Mouse (Mus musculus): ENCODE measurements around the gene Prss33. TPM values are rescaled to one million over a fixed set of nuclear protein-coding genes. Genes with fewer than 3 reads are reported as not detected.
A peak's percentile ranks its signal among the peaks of the same experiment; 100 is the strongest.

Prss33 gene
- polyA plus RNA-seq, 1 experiment from 2014 or later = not detected

- Histone ChIP-seq H3K27ac (no peak overlapping the region), H3K4me1 (peaks cover 10% of the 10 kb centered on the region; the same call in 1 of the 2 replicates), H3K36me3 (no peaks in the 10 kb centered on the region), H3K4me2 (no peak overlapping the region), H3K9ac (no peak overlapping the region), H3K4me3 (no peak overlapping the region), H3K27me3 (no peaks in the 10 kb centered on the region), H3K9me3 (no peaks in the 10 kb centered on the region)
- ATAC-seq (ENCODE audit: insufficient number of reproducible peaks, low FRiP score, low TSS enrichment, low read depth) = no peak
- WGBS = 94% methylated on average over 8 of the region's 8 CpGs
These were observed 40.5 kb downstream of the Prss33 start for GRCm38 (mm10) chr17:23795323-23795722.

- peaks cover 19% of the 10 kb centered on the region for H3K4me1 ChIP-seq
- peak overlapping the region; percentile 76 for H3K4me2 ChIP-seq
- H3K9me3 ChIP-seq = no peaks in the 10 kb centered on the region
- H3K27ac ChIP-seq = peak overlapping the region; percentile 90; the same call in 1 of the 2 replicates
- 37% methylated on average over 2 of the region's 2 CpGs for WGBS
- H3K36me3 ChIP-seq = no peaks in the 10 kb centered on the region
- no peaks in the 10 kb centered on the region for H3K27me3 ChIP-seq
- ATAC-seq (ENCODE audit: insufficient number of reproducible peaks, low FRiP score, low TSS enrichment, low read depth) = no peak
- no peak overlapping the region for H3K9ac ChIP-seq
- peak overlapping the region; percentile 52 for H3K4me3 ChIP-seq
These were observed 44.8 kb downstream of the Prss33 start for GRCm38 (mm10) chr17:23791079-23791357.

GRCm38 (mm10) chr17:23790269-23791078 lies 45.4 kb downstream of the Prss33 start, which contains the start of gene Srrm2:
TSS of gene Srrm2 (plus strand) at chr17:23790532.
- H3K27me3 ChIP-seq = no peaks in the 10 kb centered on the region
- peaks cover 23% of the 10 kb centered on the region for H3K4me1 ChIP-seq
- peak within 1 kb of the TSS; percentile 52 for H3K4me3 ChIP-seq
- peak; percentile 59; the same call in 1 of the 2 replicates for ATAC-seq (ENCODE audit: insufficient number of reproducible peaks, low FRiP score, low TSS enrichment, low read depth)
- no peaks in the 10 kb centered on the region for H3K36me3 ChIP-seq
- H3K9ac ChIP-seq = peak within 1 kb of the TSS; percentile 70
- H3K27ac ChIP-seq = peak within 1 kb of the TSS; percentile 90
- H3K9me3 ChIP-seq = no peaks in the 10 kb centered on the region
- peak within 1 kb of the TSS; percentile 76 for H3K4me2 ChIP-seq
- WGBS = 1% methylated on average over 29 of the region's 29 CpGs

GRCm38 (mm10) chr17:23789749-23790268 lies 46.0 kb downstream of the Prss33 start:
- H3K4me3 ChIP-seq = peak overlapping the region; percentile 52
- peak overlapping the region; percentile 90 for H3K27ac ChIP-seq
- 17% methylated on average over 8 of the region's 8 CpGs for WGBS
- no peaks in the 10 kb centered on the region for H3K27me3 ChIP-seq
- no peaks in the 10 kb centered on the region for H3K9me3 ChIP-seq
- H3K36me3 ChIP-seq = no peaks in the 10 kb centered on the region
- peak overlapping the region; percentile 70; the same call in 1 of the 2 replicates for H3K9ac ChIP-seq
- H3K4me2 ChIP-seq = peak overlapping the region; percentile 76
- ATAC-seq (ENCODE audit: insufficient number of reproducible peaks, low FRiP score, low TSS enrichment, low read depth) = no peak
- H3K4me1 ChIP-seq = peaks cover 27% of the 10 kb centered on the region

GRCm38 (mm10) chr17:23788973-23789372 lies 46.9 kb downstream of the Prss33 start:
- 85% methylated on average over 4 of the region's 4 CpGs for WGBS
- H3K4me2 ChIP-seq = no peak overlapping the region
- no peak for ATAC-seq (ENCODE audit: insufficient number of reproducible peaks, low FRiP score, low TSS enrichment, low read depth)
- no peak overlapping the region for H3K4me3 ChIP-seq
- no peaks in the 10 kb centered on the region for H3K27me3 ChIP-seq
- H3K4me1 ChIP-seq = peaks cover 27% of the 10 kb centered on the region
- no peak overlapping the region for H3K27ac ChIP-seq
- no peaks in the 10 kb centered on the region for H3K36me3 ChIP-seq
- H3K9me3 ChIP-seq = no peaks in the 10 kb centered on the region
- H3K9ac ChIP-seq = no peak overlapping the region

GRCm38 (mm10) chr17:23786510-23786931 lies 49.3 kb downstream of the Prss33 start:
- 16% methylated on average over 13 of the region's 13 CpGs for WGBS
- no peak for ATAC-seq (ENCODE audit: insufficient number of reproducible peaks, low FRiP score, low TSS enrichment, low read depth)
- Histone ChIP-seq H3K4me2 (peak overlapping the region; percentile 86), H3K27ac (no peak overlapping the region), H3K27me3 (no peaks in the 10 kb centered on the region), H3K4me1 (peaks cover 27% of the 10 kb centered on the region), H3K36me3 (no peaks in the 10 kb centered on the region), H3K9me3 (no peaks in the 10 kb centered on the region), H3K4me3 (peak overlapping the region; percentile 56), H3K9ac (no peak overlapping the region)

- peak within 1 kb of the TSS; percentile 56 for H3K4me3 ChIP-seq
These were observed 50.0 kb downstream of the Prss33 start, which contains the start of gene Flywch2 for GRCm38 (mm10) chr17:23785561-23786471. TSS of gene Flywch2 (minus strand) at chr17:23786081.

GRCm38 (mm10) chr17:23783352-23783751 lies 52.5 kb downstream of the Prss33 start:
- Histone ChIP-seq H3K9me3 (no peaks in the 10 kb centered on the region), H3K4me3 (no peak overlapping the region), H3K36me3 (0 out of 2 replicates have a peak, but pooled peaks cover 5% of the 10 kb centered on the region), H3K9ac (no peak overlapping the region), H3K27me3 (no peaks in the 10 kb centered on the region), H3K4me1 (peaks cover 12% of the 10 kb centered on the region), H3K27ac (no peak overlapping the region), H3K4me2 (no peak overlapping the region)
- no peak for ATAC-seq (ENCODE audit: insufficient number of reproducible peaks, low FRiP score, low TSS enrichment, low read depth)

More at GRCm38 (mm10) chr17:23785561-23786471, 50.0 kb downstream of the Prss33 start, which contains the start of gene Flywch2:
- H3K9me3 ChIP-seq = no peaks in the 10 kb centered on the region
- peak within 1 kb of the TSS; percentile 86 for H3K4me2 ChIP-seq
- H3K36me3 ChIP-seq = no peaks in the 10 kb centered on the region
- peaks cover 22% of the 10 kb centered on the region for H3K4me1 ChIP-seq
- WGBS = 1% methylated on average over 42 of the region's 43 CpGs
- H3K9ac ChIP-seq = peak within 1 kb of the TSS; percentile 61
- H3K27me3 ChIP-seq = no peaks in the 10 kb centered on the region
- H3K27ac ChIP-seq = peak within 1 kb of the TSS; percentile 71; the same call in 1 of the 2 replicates
- peak; percentile 75 for ATAC-seq (ENCODE audit: insufficient number of reproducible peaks, low FRiP score, low TSS enrichment, low read depth)

Small RNA genes within 50 kb of the gene (microRNA-seq; reads per million reads assigned to microRNA genes)
- gene Mir5125 = not detected

Other genes with a start within 250 kb of the Prss33 start
- 12.4 and 12.9 TPM in 2 replicates for gene Zfp13, start 236.6 kb downstream of the Prss33 start, polyA plus RNA-seq (2015; fragmentation: Nextera tagmentation; extraction: Ambion mirVana)
- 0.16 and 0.18 TPM in 2 replicates for gene Zscan10, start 235.2 kb downstream of the Prss33 start, polyA plus RNA-seq (2015; fragmentation: Nextera tagmentation; extraction: Ambion mirVana)
- 0.79 and 0.86 TPM in 2 replicates for gene Mmp25, start 190.8 kb downstream of the Prss33 start, polyA plus RNA-seq (2015; fragmentation: Nextera tagmentation; extraction: Ambion mirVana)
- gene Bicdl2, start 175.6 kb downstream of the Prss33 start, polyA plus RNA-seq (2015; fragmentation: Nextera tagmentation; extraction: Ambion mirVana) = 20.8 and 21.3 TPM in 2 replicates
- 84.2 and 99.2 TPM in 2 replicates for gene Hcfc1r1, start 162.5 kb downstream of the Prss33 start, polyA plus RNA-seq (2015; fragmentation: Nextera tagmentation; extraction: Ambion mirVana)
- 38.8 and 43.2 TPM in 2 replicates for gene Thoc6, start 162.2 kb downstream of the Prss33 start, polyA plus RNA-seq (2015; fragmentation: Nextera tagmentation; extraction: Ambion mirVana)
- gene Tnfrsf12a, start 158.6 kb downstream of the Prss33 start, polyA plus RNA-seq (2015; fragmentation: Nextera tagmentation; extraction: Ambion mirVana) = 28.0 and 43.9 TPM in 2 replicates
- gene Cldn6, start 156.8 kb downstream of the Prss33 start, polyA plus RNA-seq (2015; fragmentation: Nextera tagmentation; extraction: Ambion mirVana) = 7.0 and 10.1 TPM in 2 replicates
- gene Cldn9, start 152.0 kb downstream of the Prss33 start, polyA plus RNA-seq (2015; fragmentation: Nextera tagmentation; extraction: Ambion mirVana) = 5.1 and 5.8 TPM in 2 replicates
- gene 1520401A03Rik, start 113.3 kb downstream of the Prss33 start, polyA plus RNA-seq (2015; fragmentation: Nextera tagmentation; extraction: Ambion mirVana) = 2.2 and 2.9 TPM in 2 replicates
- 45.6 and 49.5 TPM in 2 replicates for gene Pkmyt1, start 109.7 kb downstream of the Prss33 start, polyA plus RNA-seq (2015; fragmentation: Nextera tagmentation; extraction: Ambion mirVana)
- 17.6 and 20.4 TPM in 2 replicates for gene Paqr4, start 95.2 kb downstream of the Prss33 start, polyA plus RNA-seq (2015; fragmentation: Nextera tagmentation; extraction: Ambion mirVana)
- gene Kremen2, start 90.2 kb downstream of the Prss33 start, polyA plus RNA-seq (2015; fragmentation: Nextera tagmentation; extraction: Ambion mirVana) = 50.2 and 50.5 TPM in 2 replicates
- 65.7 and 69.8 TPM in 2 replicates for gene Flywch1, start 64.5 kb downstream of the Prss33 start, polyA plus RNA-seq (2015; fragmentation: Nextera tagmentation; extraction: Ambion mirVana)
- 34.2 and 39.9 TPM in 2 replicates for gene Flywch2, start 50.0 kb downstream of the Prss33 start, polyA plus RNA-seq (2015; fragmentation: Nextera tagmentation; extraction: Ambion mirVana)
- 425 and 436 TPM in 2 replicates for gene Srrm2, start 45.5 kb downstream of the Prss33 start, polyA plus RNA-seq (2015; fragmentation: Nextera tagmentation; extraction: Ambion mirVana)
- gene Elob, start 6.9 kb downstream of the Prss33 start, polyA plus RNA-seq (2015; fragmentation: Nextera tagmentation; extraction: Ambion mirVana) = 1,045 and 1,117 TPM in 2 replicates
- not detected in 2 replicates for gene Prss32, start 7.8 kb upstream of the Prss33 start, polyA plus RNA-seq (2015; fragmentation: Nextera tagmentation; extraction: Ambion mirVana)
- 0.73 and 1.0 TPM in 2 replicates for gene Prss41, start 8.1 kb upstream of the Prss33 start, polyA plus RNA-seq (2015; fragmentation: Nextera tagmentation; extraction: Ambion mirVana)
- gene Prss21, start 32.0 kb upstream of the Prss33 start, polyA plus RNA-seq (2015; fragmentation: Nextera tagmentation; extraction: Ambion mirVana) = not detected in 2 replicates
- gene Dcpp1, start 44.8 kb upstream of the Prss33 start, polyA plus RNA-seq (2015; fragmentation: Nextera tagmentation; extraction: Ambion mirVana) = not detected in 2 replicates
- gene Dcpp2, start 44.8 kb upstream of the Prss33 start, polyA plus RNA-seq (2015; fragmentation: Nextera tagmentation; extraction: Ambion mirVana) = not detected in 2 replicates
- gene Dcpp3, start 81.4 kb upstream of the Prss33 start, polyA plus RNA-seq (2015; fragmentation: Nextera tagmentation; extraction: Ambion mirVana) = 0.69 TPM in 1 of 2 replicates, not detected in the other
- gene Sbp, start 105.6 kb upstream of the Prss33 start, polyA plus RNA-seq (2015; fragmentation: Nextera tagmentation; extraction: Ambion mirVana) = not detected in 2 replicates
- gene Sbpl, start 119.2 kb upstream of the Prss33 start, polyA plus RNA-seq (2015; fragmentation: Nextera tagmentation; extraction: Ambion mirVana) = not detected in 2 replicates
- gene Prss30, start 144.5 kb upstream of the Prss33 start, polyA plus RNA-seq (2015; fragmentation: Nextera tagmentation; extraction: Ambion mirVana) = not detected in 2 replicates
- 1.1 and 1.4 TPM in 2 replicates for gene Prss22, start 162.0 kb upstream of the Prss33 start, polyA plus RNA-seq (2015; fragmentation: Nextera tagmentation; extraction: Ambion mirVana)
- gene Prss27, start 202.1 kb upstream of the Prss33 start, polyA plus RNA-seq (2015; fragmentation: Nextera tagmentation; extraction: Ambion mirVana) = 8.6 and 9.6 TPM in 2 replicates
- gene Kctd5, start 237.4 kb upstream of the Prss33 start, polyA plus RNA-seq (2015; fragmentation: Nextera tagmentation; extraction: Ambion mirVana) = 60.9 and 62.9 TPM in 2 replicates